Mouse (Mus musculus) heart, embryonic 15.5 days (tissue): ENCODE measurements around the gene Pik3r4. TPM values are rescaled to one million over a fixed set of nuclear protein-coding genes. Genes with fewer than 3 reads are reported as not detected.

ENCODE experiments used
- ATAC-seq: fragments of 200-750 bp; cut with Nextera tagmentation; replicated peaks from 2 replicates; pipeline ENCODE4 v1.8.0; 2017; ENCODE audit warnings: low read depth, moderate TSS enrichment; ENCODE audit not compliant: insufficient number of reproducible peaks, insufficient read depth, low FRiP score
- H3K27ac ChIP-seq: fragments of 300-500 bp; sonication (generic); 2 replicates; pipeline ENCODE4 v1.5.1; 2015; ENCODE audit warnings: mild to moderate bottlenecking, inconsistent platforms
- H3K27me3 ChIP-seq: fragments of 300-500 bp; sonication (generic); 2 replicates; pipeline ENCODE4 v1.6.1; 2015; ENCODE audit warnings: inconsistent platforms
- H3K36me3 ChIP-seq: fragments of 300-500 bp; sonication (generic); 2 replicates; pipeline ENCODE4 v1.6.1; 2015; ENCODE audit warnings: mild to moderate bottlenecking, inconsistent platforms
- H3K4me1 ChIP-seq: fragments of 300-500 bp; sonication (generic); replicated peaks from 2 replicates; pipeline ENCODE4 v1.6.1; 2015; ENCODE audit warnings: inconsistent platforms
- H3K4me2 ChIP-seq: fragments of 300-500 bp; sonication (generic); 2 replicates; pipeline ENCODE4 v1.6.1; 2015; ENCODE audit warnings: inconsistent platforms, mild to moderate bottlenecking, moderate library complexity
- H3K4me3 ChIP-seq: fragments of 300-500 bp; sonication (generic); 2 replicates; pipeline ENCODE4 v1.5.1; 2015; ENCODE audit warnings: mild to moderate bottlenecking, inconsistent platforms
- H3K9ac ChIP-seq: fragments of 300-500 bp; sonication (generic); 2 replicates; pipeline ENCODE4 v1.6.1; 2015; ENCODE audit warnings: mild to moderate bottlenecking, inconsistent platforms
- H3K9me3 ChIP-seq: fragments of 300-500 bp; sonication (generic); replicated peaks from 2 replicates; pipeline ENCODE4 v1.6.1; 2016; ENCODE audit warnings: inconsistent platforms
- WGBS: fragments of 180-500 bp; shearing (Covaris S2); methylation state at CpG from one replicate; pipeline ENCODE4 v1.1.7; 2015; ENCODE audit warnings: mixed read lengths; 5-methylcytosine and 5-hydroxymethylcytosine counted together
- polyA plus RNA-seq: library from polyadenylated mRNA; unstranded; fragments of >200 nt; fragmentation: Nextera tagmentation; extraction: Ambion mirVana; gene quantifications from 2 replicates; pipeline ENCODE4 v1.2.1, GENCODE M21; 2015

Gene Pik3r4
- polyA plus RNA-seq, 1 experiment from 2014 or later: 12.3 TPM

DNA sequence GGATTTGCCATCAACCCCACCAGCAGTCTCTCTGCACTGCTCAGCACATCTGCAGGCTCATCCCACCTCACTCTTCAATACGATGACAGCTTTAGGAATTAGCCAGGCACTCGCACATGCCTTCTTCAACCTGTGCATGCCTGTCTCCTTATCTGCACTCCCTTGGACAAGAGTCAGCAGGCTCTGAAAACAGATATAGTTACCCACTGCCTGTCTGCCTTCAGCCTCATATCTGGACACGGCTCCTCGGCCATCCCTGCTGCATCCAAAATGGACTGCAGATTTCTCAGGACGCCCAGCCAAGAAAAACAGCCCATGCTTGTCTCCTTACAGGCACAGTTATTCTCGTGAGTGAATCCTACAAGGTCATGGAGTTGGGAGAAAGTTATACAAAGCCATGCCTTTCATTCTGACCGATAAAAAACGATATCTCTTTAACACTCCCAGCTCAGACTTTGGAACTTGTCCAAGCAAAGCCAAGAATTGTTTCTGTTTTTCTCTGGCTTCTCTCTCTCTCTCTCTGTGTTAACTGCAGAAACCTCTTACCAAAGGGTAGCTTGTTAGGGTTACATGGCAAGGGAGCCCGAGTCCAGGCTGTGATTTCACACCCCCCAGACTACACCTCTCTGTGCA is 55.1 kb downstream of the Pik3r4 start:
- no peak overlapping the region for H3K9ac ChIP-seq
- peak overlapping the region; percentile 21 for H3K4me2 ChIP-seq
- peak overlapping the region; percentile 85 for H3K27ac ChIP-seq
- H3K27me3 ChIP-seq: peaks cover 7% of the 10 kb centered on the region; the same call in 1 of the 2 replicates
- peaks cover 51% of the 10 kb centered on the region for H3K4me1 ChIP-seq
- 7% methylated on average over 9 of the region's 9 CpGs for WGBS
- H3K36me3 ChIP-seq: no peaks in the 10 kb centered on the region
- H3K9me3 ChIP-seq: no peaks in the 10 kb centered on the region
- no peak overlapping the region for H3K4me3 ChIP-seq
- peak; percentile 73 for ATAC-seq

DNA sequence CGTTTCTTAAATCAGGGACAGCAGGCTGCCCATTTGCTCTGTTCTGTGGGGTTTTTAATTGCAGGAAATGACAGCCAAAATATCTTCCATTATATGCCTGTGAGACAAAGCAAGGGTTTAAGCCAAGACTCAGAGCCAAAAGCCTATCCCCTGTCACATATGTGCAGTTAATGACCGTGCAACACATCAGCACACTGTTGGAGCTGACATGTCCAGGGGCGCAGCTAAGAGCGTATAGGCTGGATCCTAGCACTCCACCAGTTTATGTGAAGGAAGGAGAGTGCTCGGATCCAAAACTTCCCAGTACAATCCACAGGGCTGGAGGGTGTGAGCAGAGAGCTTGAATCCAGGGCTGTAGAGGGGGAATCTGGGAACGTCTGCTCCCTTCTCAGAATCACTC is 57.9 kb downstream of the Pik3r4 start:
- no peak overlapping the region for H3K27ac ChIP-seq
- no peak overlapping the region for H3K9ac ChIP-seq
- H3K4me2 ChIP-seq: no peak overlapping the region
- H3K4me3 ChIP-seq: no peak overlapping the region
- H3K36me3 ChIP-seq: no peaks in the 10 kb centered on the region
- H3K9me3 ChIP-seq: no peaks in the 10 kb centered on the region
- ATAC-seq: no peak
- WGBS: 73% methylated on average over 6 of the region's 6 CpGs
- H3K27me3 ChIP-seq: no peaks in the 10 kb centered on the region
- peaks cover 48% of the 10 kb centered on the region for H3K4me1 ChIP-seq

DNA sequence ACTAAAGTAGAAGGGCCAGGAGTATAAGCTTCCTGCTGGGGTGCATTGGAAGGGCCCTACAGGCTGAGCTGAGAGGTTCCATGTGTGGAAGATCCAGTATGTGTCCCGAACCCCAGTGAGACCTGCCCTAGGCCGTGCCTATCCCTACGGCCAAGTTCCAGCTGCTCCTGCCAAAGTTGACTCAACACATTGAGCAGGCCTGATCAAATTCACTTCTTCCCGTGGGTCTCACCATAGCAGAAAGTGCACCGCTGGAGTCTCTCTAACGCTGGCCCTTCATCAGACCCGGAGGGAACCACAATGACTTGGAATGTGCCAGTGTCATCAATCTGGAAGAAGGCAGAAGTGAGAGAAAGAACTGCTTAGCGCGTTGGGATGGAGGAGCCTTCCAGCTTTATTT is 59.2 kb downstream of the Pik3r4 start:
- H3K4me3 ChIP-seq: no peak overlapping the region
- ATAC-seq: no peak
- H3K9ac ChIP-seq: no peak overlapping the region

GRCm38 (mm10) chr9:105704226-105704932 is 61.6 kb downstream of the Pik3r4 start:
- peaks cover 18% of the 10 kb centered on the region for H3K4me1 ChIP-seq
- no peak for ATAC-seq
- H3K4me3 ChIP-seq: no peak overlapping the region
- H3K9me3 ChIP-seq: no peaks in the 10 kb centered on the region
- 84% methylated on average over 16 of the region's 16 CpGs for WGBS
- H3K27me3 ChIP-seq: no peaks in the 10 kb centered on the region
- H3K4me2 ChIP-seq: no peak overlapping the region
- H3K27ac ChIP-seq: no peak overlapping the region
- H3K9ac ChIP-seq: no peak overlapping the region
- no peaks in the 10 kb centered on the region for H3K36me3 ChIP-seq

More for the DNA sequence above, 59.2 kb downstream of the Pik3r4 start:
- H3K36me3 ChIP-seq: no peaks in the 10 kb centered on the region
- no peak overlapping the region for H3K4me2 ChIP-seq
- no peaks in the 10 kb centered on the region for H3K27me3 ChIP-seq
- no peaks in the 10 kb centered on the region for H3K9me3 ChIP-seq
- 77% methylated on average over 9 of the region's 9 CpGs for WGBS
- no peak overlapping the region for H3K27ac ChIP-seq
- H3K4me1 ChIP-seq: peaks cover 41% of the 10 kb centered on the region

DNA sequence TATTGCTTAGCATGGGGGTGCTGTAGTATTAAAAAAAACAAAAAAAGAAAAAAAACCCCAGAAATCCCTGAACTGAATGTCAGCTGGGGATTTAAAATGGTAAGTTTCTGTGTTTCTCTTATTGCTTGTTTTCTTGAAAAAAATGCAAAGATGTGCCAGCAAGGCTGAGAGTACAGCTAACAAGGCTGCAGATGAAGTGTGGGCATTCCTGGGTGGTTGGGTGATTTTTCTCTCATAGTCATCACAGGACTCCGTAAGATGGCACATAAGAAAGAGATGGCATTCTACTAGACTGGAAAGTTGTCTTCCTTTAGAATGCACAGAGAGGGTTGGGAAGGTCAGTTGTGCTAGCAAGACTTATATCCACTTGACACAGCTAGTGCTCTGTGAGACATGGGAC is 62.2 kb downstream of the Pik3r4 start:
- Histone ChIP-seq H3K9me3 (no peaks in the 10 kb centered on the region), H3K4me2 (no peak overlapping the region), H3K36me3 (no peaks in the 10 kb centered on the region), H3K4me1 (peaks cover 15% of the 10 kb centered on the region; the same call in 1 of the 2 replicates), H3K27ac (no peak overlapping the region), H3K9ac (no peak overlapping the region), H3K27me3 (no peaks in the 10 kb centered on the region), H3K4me3 (no peak overlapping the region)
- 95% methylated on average over 1 of the region's 1 CpGs for WGBS
- ATAC-seq: no peak

DNA sequence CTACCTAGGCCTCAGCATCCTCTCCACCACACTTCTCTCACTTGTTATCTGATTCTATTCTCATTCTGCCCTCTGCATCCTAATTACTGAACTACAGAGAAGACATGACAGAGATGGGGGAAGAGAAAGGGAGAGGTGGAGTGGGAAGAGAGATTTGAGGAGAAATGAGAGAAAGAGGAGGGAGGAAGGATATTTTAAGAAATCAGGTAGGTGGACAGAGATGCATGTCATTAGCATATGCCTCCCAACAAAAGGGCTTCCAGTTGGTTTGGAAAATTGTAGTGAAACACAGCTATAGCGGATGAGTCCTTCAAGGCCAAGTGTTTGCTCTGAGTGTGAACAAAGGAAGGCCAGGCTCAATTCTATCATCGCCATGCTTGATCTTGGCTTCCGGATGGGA is 69.3 kb downstream of the Pik3r4 start:
- no peaks in the 10 kb centered on the region for H3K36me3 ChIP-seq
- no peak overlapping the region for H3K9ac ChIP-seq
- H3K27ac ChIP-seq: no peak overlapping the region
- no peak overlapping the region for H3K4me2 ChIP-seq
- no peak for ATAC-seq
- no peaks in the 10 kb centered on the region for H3K27me3 ChIP-seq
- peaks cover 8% of the 10 kb centered on the region; the same call in 1 of the 2 replicates for H3K4me1 ChIP-seq
- H3K9me3 ChIP-seq: no peaks in the 10 kb centered on the region
- no peak overlapping the region for H3K4me3 ChIP-seq
- WGBS: 87% methylated on average over 3 of the region's 3 CpGs

- H3K36me3 ChIP-seq: no peaks in the 10 kb centered on the region
- H3K4me3 ChIP-seq: no peak overlapping the region
- 77% methylated on average over 7 of the region's 7 CpGs for WGBS
- ATAC-seq: no peak
- no peaks in the 10 kb centered on the region for H3K9me3 ChIP-seq
- no peak overlapping the region for H3K4me2 ChIP-seq
- no peaks in the 10 kb centered on the region for H3K4me1 ChIP-seq
- no peaks in the 10 kb centered on the region for H3K27me3 ChIP-seq
- H3K27ac ChIP-seq: no peak overlapping the region
- no peak overlapping the region for H3K9ac ChIP-seq
Observed at GRCm38 (mm10) chr9:105719367-105719766, 76.6 kb downstream of the Pik3r4 start.

DNA sequence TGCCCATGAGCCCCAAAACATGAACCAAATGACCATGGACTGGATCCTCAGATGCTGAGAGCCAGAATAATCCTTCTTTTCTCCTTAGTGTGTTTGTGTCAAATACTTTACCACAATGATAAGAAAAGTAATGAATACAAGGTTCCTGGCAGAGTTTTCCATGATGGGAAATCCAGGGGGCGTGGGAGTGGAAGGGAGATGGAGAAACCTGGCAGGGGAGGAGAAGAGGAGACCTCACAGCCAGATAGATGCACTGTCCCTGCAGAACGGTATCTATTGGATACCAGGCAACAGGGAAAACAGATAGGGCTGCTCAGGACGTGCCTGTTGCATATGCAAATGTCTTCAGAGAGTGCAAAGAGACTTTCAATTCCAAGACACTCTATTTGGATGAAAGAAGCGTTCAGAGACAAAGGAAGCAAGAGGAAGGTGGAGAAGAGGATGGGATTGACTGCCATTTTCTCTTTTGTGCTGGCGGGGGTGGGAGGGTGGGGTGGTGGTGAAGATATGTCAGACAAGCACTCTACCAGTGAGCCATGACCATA is 77.1 kb downstream of the Pik3r4 start:
- Histone ChIP-seq H3K9me3 (no peaks in the 10 kb centered on the region), H3K4me3 (no peak overlapping the region), H3K36me3 (no peaks in the 10 kb centered on the region), H3K27me3 (no peaks in the 10 kb centered on the region), H3K4me2 (no peak overlapping the region), H3K9ac (no peak overlapping the region), H3K4me1 (no peaks in the 10 kb centered on the region), H3K27ac (no peak overlapping the region)
- no peak for ATAC-seq
- 48% methylated on average over 5 of the region's 5 CpGs for WGBS

DNA sequence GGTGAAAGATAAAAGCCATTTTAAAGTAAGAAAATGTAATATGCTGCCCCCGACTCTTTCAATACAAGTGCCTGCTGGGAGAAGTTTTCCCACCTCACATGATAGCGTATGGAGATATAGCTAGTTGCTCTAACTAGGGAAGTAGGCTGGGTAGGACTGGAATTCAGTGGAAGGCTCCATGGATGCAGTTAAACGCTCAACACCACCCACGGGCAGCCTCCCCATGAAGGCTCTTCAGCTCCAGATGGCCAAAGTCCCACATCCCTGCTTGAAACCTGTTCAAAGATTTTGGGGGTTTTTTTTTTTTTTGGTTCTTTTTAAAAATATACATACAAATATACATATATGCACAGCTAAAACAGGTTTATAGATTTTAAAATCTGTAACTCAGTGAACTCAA is 77.7 kb downstream of the Pik3r4 start:
- no peak overlapping the region for H3K4me2 ChIP-seq
- H3K9ac ChIP-seq: no peak overlapping the region
- H3K27me3 ChIP-seq: no peaks in the 10 kb centered on the region
- no peaks in the 10 kb centered on the region for H3K4me1 ChIP-seq
- H3K4me3 ChIP-seq: no peak overlapping the region
- 78% methylated on average over 4 of the region's 4 CpGs for WGBS
- no peak for ATAC-seq
- no peak overlapping the region for H3K27ac ChIP-seq
- no peaks in the 10 kb centered on the region for H3K9me3 ChIP-seq
- no peaks in the 10 kb centered on the region for H3K36me3 ChIP-seq

DNA sequence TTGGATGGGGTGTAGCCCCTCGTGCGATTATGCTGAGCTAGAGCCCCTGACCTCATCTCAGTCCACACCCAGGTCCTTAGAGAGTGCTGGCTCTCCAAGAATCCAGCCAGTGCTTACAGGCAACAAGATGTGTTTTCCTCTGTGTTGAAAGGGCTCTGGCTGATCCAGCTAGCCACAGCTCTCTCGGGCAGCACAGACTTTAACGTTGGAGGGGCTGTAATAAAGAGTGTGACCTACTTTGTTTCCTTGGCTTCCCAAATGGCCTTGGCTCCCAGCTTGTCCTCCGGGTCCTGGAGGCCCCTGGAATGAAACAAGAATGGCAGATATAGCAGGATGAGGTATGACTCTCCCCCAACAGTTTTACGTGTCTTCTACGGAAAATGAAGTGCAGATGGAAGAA is 89.2 kb downstream of the Pik3r4 start:
- Histone ChIP-seq H3K9me3 (no peaks in the 10 kb centered on the region), H3K36me3 (no peaks in the 10 kb centered on the region), H3K9ac (no peak overlapping the region), H3K4me2 (no peak overlapping the region), H3K27me3 (no peaks in the 10 kb centered on the region), H3K4me1 (peaks cover 1% of the 10 kb centered on the region), H3K27ac (no peak overlapping the region), H3K4me3 (no peak overlapping the region)
- WGBS: 56% methylated on average over 7 of the region's 7 CpGs
- no peak; the same call in 1 of the 2 replicates for ATAC-seq

GRCm38 (mm10) chr9:105734651-105735050 is 91.9 kb downstream of the Pik3r4 start:
- no peak overlapping the region for H3K9ac ChIP-seq
- H3K9me3 ChIP-seq: no peaks in the 10 kb centered on the region
- H3K4me1 ChIP-seq: peaks cover 10% of the 10 kb centered on the region
- no peak for ATAC-seq
- WGBS: 72% methylated on average over 2 of the region's 2 CpGs
- no peak overlapping the region for H3K4me2 ChIP-seq
- H3K4me3 ChIP-seq: no peak overlapping the region
- no peak overlapping the region for H3K27ac ChIP-seq
- no peaks in the 10 kb centered on the region for H3K27me3 ChIP-seq
- H3K36me3 ChIP-seq: no peaks in the 10 kb centered on the region

GRCm38 (mm10) chr9:105735195-105735594 is 92.4 kb downstream of the Pik3r4 start:
- H3K9ac ChIP-seq: no peak overlapping the region
- no peak for ATAC-seq
- 73% methylated on average over 5 of the region's 5 CpGs for WGBS
- no peaks in the 10 kb centered on the region for H3K27me3 ChIP-seq
- no peak overlapping the region for H3K4me2 ChIP-seq
- H3K9me3 ChIP-seq: no peaks in the 10 kb centered on the region
- no peaks in the 10 kb centered on the region for H3K36me3 ChIP-seq
- H3K4me3 ChIP-seq: no peak overlapping the region
- no peak overlapping the region for H3K27ac ChIP-seq
- H3K4me1 ChIP-seq: peaks cover 10% of the 10 kb centered on the region
